Comparison of ENCODE assay signal across 28 mouse cellular contexts in genomic region chr9:59743903-59744302, GRCm38 (mm10). TPM values are rescaled to one million over a fixed set of nuclear protein-coding genes. Genes with fewer than 3 reads are reported as not detected.
A peak's percentile ranks its signal among the peaks of the same experiment; 100 is the strongest.
DNase-seq lines count a peak whose midpoint lies in the region; ATAC-seq and TF ChIP-seq lines count a peak whose summit lies in the region.
"Had no signal": no experiment of that assay in that cellular context is flagged by ENCODE, and none has a peak within 500 bp of the region (broad histone marks: within the 10 kb centered on the region; RNA-seq: fewer than 3 reads in every experiment).

No protein-coding gene starts in this region.

- no peak overlapping the region for H3K4me3 ChIP-seq in liver, embryonic 11.5 days (ENCODE audit: low read depth, low read length)
- H3K4me3 ChIP-seq in liver, postnatal 0 days (ENCODE audit: low read depth, low read length): no peak overlapping the region
- H3K4me3 ChIP-seq in liver, embryonic 14.5 days (ENCODE audit: insufficient read depth in 1 of 2, low read depth in 2 of 2, low read length in 2 of 2): no peak overlapping the region
- H3K4me3 ChIP-seq: embryonic facial prominence, embryonic 10.5 days; embryonic facial prominence, embryonic 13.5 days; hindbrain, embryonic 10.5 days had no signal

- no peaks in the 10 kb centered on the region for H3K9me3 ChIP-seq in liver, embryonic 11.5 days (ENCODE audit: control insufficient read depth, low read length)
- no peaks in the 10 kb centered on the region for H3K9me3 ChIP-seq in liver, postnatal 0 days (ENCODE audit: low read length)
- no peaks in the 10 kb centered on the region for H3K9me3 ChIP-seq in liver, embryonic 14.5 days (ENCODE audit: control insufficient read depth, low read length)
- H3K9me3 ChIP-seq: embryonic facial prominence, embryonic 10.5 days; embryonic facial prominence, embryonic 13.5 days; G1E; hindbrain, embryonic 10.5 days had no signal

- no peaks in the 10 kb centered on the region for H3K27me3 ChIP-seq in liver, embryonic 11.5 days (replicated peaks; ENCODE audit: control insufficient read depth, insufficient read depth, low read length)
- H3K27me3 ChIP-seq in liver, postnatal 0 days (ENCODE audit: insufficient read depth, low read length): no peaks in the 10 kb centered on the region
- no peaks in the 10 kb centered on the region for H3K27me3 ChIP-seq in liver, embryonic 14.5 days (ENCODE audit: control insufficient read depth, insufficient read depth, low read length)
- H3K27me3 ChIP-seq: CH12.LX; embryonic facial prominence, embryonic 13.5 days had no signal

- H3K4me1 ChIP-seq in liver, embryonic 11.5 days (replicated peaks; ENCODE audit: control insufficient read depth, insufficient read depth, low read length): peaks cover 4% of the 10 kb centered on the region
- H3K4me1 ChIP-seq in liver, postnatal 0 days (ENCODE audit: insufficient read depth): peaks cover 5% of the 10 kb centered on the region
- peaks cover 13 to 15% of the 10 kb centered on the region in 2 experiments for H3K4me1 ChIP-seq in liver, embryonic 14.5 days (replicated peaks; ENCODE audit: control insufficient read depth in 2 of 2, insufficient read depth in 2 of 2, low read length in 1 of 2)
- H3K4me1 ChIP-seq: embryonic facial prominence, embryonic 13.5 days; hindbrain, embryonic 10.5 days had no signal

- TF ChIP-seq CTCF in liver, postnatal 0 days (IDR thresholded peaks at IDR 0.05; ENCODE audit: low read depth): no peak
- TF ChIP-seq CTCF in liver, embryonic 14.5 days (IDR thresholded peaks at IDR 0.05; ENCODE audit: low read depth): no peak

- no peak for TF ChIP-seq EP300 in liver, postnatal 0 days (IDR thresholded peaks at IDR 0.05; ENCODE audit: low read depth)
- TF ChIP-seq EP300 in liver, embryonic 14.5 days (IDR thresholded peaks at IDR 0.05; ENCODE audit: low read depth): peak; percentile 29; the same call in 1 of the 2 replicates

- H3K36me3 ChIP-seq in liver, embryonic 11.5 days (ENCODE audit: control insufficient read depth, insufficient read depth, low read length): no peaks in the 10 kb centered on the region
- H3K36me3 ChIP-seq in liver, postnatal 0 days (replicated peaks; ENCODE audit: insufficient read depth, low read length): no peaks in the 10 kb centered on the region
- H3K36me3 ChIP-seq in liver, embryonic 14.5 days (replicated peaks; ENCODE audit: control insufficient read depth, insufficient read depth, low read depth): no peaks in the 10 kb centered on the region
- H3K36me3 ChIP-seq: embryonic facial prominence, embryonic 10.5 days had no signal

- no peak overlapping the region for H3K4me2 ChIP-seq in liver, embryonic 11.5 days
- H3K4me2 ChIP-seq in liver, postnatal 0 days (ENCODE audit: low read depth, low read length): no peak overlapping the region
- no peak overlapping the region for H3K4me2 ChIP-seq in liver, embryonic 14.5 days (ENCODE audit: low read depth)
- H3K4me2 ChIP-seq: embryonic facial prominence, embryonic 13.5 days; heart, embryonic 11.5 days; hindbrain, embryonic 14.5 days had no signal

- H3K27ac ChIP-seq in liver, embryonic 11.5 days (ENCODE audit: low read depth, low read length): no peak overlapping the region
- H3K27ac ChIP-seq in liver, postnatal 0 days (ENCODE audit: low read depth): no peak overlapping the region
- H3K27ac ChIP-seq in liver, embryonic 14.5 days: no peak overlapping the region
- H3K27ac ChIP-seq: embryonic facial prominence, embryonic 10.5 days; embryonic facial prominence, embryonic 13.5 days; hindbrain, embryonic 10.5 days; hindbrain, embryonic 14.5 days; hindbrain, postnatal 0 days had no signal

- no peak overlapping the region for H3K9ac ChIP-seq in liver, embryonic 11.5 days (ENCODE audit: low read depth, low read length)
- no peak overlapping the region for H3K9ac ChIP-seq in liver, postnatal 0 days (replicated peaks)
- H3K9ac ChIP-seq in liver, embryonic 14.5 days (replicated peaks): no peak overlapping the region
- H3K9ac ChIP-seq: embryonic facial prominence, embryonic 13.5 days; forebrain, postnatal 0 days; hindbrain, embryonic 14.5 days had no signal

- DNase-seq in liver, embryonic 11.5 days (ENCODE audit: low spot score): no peak
- DNase-seq in liver, postnatal 0 days: no peak
- no peak for DNase-seq in liver, embryonic 14.5 days (ENCODE audit: low read depth in 3 of 3, low spot score in 3 of 3)
- DNase-seq in frontal cortex, postnatal 36 days (ENCODE audit: low spot score in 2 of 2): no peak
- no peak for DNase-seq in gastrocnemius, postnatal 36 days
- DNase-seq: adrenal gland, adult 8-10 months; adrenal gland, postnatal 25 days; B cell, adult 2 months; cerebellum, adult 11-12 months; cerebellum, adult 8-10 months; cerebellum, postnatal 10 days; cerebellum, postnatal 36 days; embryo, embryonic 11 days; forebrain, postnatal 0 days; gastrocnemius, postnatal 25 days had no signal

- 94% methylated on average over 3 of the region's 3 CpGs for WGBS in liver, embryonic 11.5 days
- 80% methylated on average over 3 of the region's 3 CpGs for WGBS in liver, postnatal 0 days (ENCODE audit: insufficient replicate concordance)
- WGBS in liver, embryonic 14.5 days (ENCODE audit: insufficient replicate concordance): 56% methylated on average over 3 of the region's 3 CpGs

- intact Hi-C loops in gastrocnemius, postnatal 36 days (cut with DNase I): no loop called here

- ATAC-seq in liver, embryonic 11.5 days (replicated peaks; ENCODE audit: low FRiP score): peak; percentile 41; the same call in 1 of the 2 replicates
- ATAC-seq in liver, postnatal 0 days: no peak
- 0 out of 2 replicates have a peak, but pooled peaks have one; percentile 20 for ATAC-seq in erythroblast, adult 5-6 weeks (replicated peaks; ENCODE audit: low FRiP score, poor library complexity, severe bottlenecking)
- ATAC-seq in liver, embryonic 14.5 days (ENCODE audit: insufficient read depth): peak; percentile 72; the same call in 1 of the 2 replicates
- peak; percentile 41; the same call in 1 of the 2 replicates for ATAC-seq in megakaryocyte-erythroid progenitor cell, adult 5-6 weeks (replicated peaks; ENCODE audit: low FRiP score, low TSS enrichment, poor library complexity, severe bottlenecking)
- ATAC-seq: activated CD4-positive, CD25-positive, alpha-beta regulatory T cell, adult 4 months; forebrain, embryonic 14.5 days; forebrain, postnatal 0 days; hindbrain, postnatal 0 days; inflammation-experienced regulatory T-cells, adult 6 months had no signal

RNA-seq across cellular contexts. Expression of gene Senp8, which starts 6.6 kb away (rescaled TPM):
- 9.8 and 10.9 TPM in 2 replicates for polyA plus RNA-seq in liver, embryonic 11.5 days (2014; fragmentation: Nextera tagmentation; extraction: Ambion mirVana)
- polyA plus RNA-seq in liver, postnatal 0 days (2015; fragmentation: Nextera tagmentation; extraction: Ambion mirVana): 1.6 and 2.1 TPM in 2 replicates
- total RNA-seq in erythroblast, adult 5-6 weeks (2015; ENCODE audit: low replicate concordance): 0.96 and 6.1 TPM in 2 replicates
- 0.26 and 1.3 TPM in 2 replicates for total RNA-seq in erythroblast, adult 5-6 weeks (2017; ENCODE audit: low replicate concordance)
- polyA plus RNA-seq in liver, embryonic 14.5 days (2012; rRNA removed): 1.4 and 1.8 TPM in 2 replicates
- polyA plus RNA-seq in liver, embryonic 14.5 days (2014; fragmentation: Nextera tagmentation; extraction: Ambion mirVana): 3.1 and 4.0 TPM in 2 replicates
- 3.3 and 3.6 TPM in 2 replicates for total RNA-seq in megakaryocyte-erythroid progenitor cell, adult 5-6 weeks (2014; fragmentation: Nextera tagmentation)
- 3.8 and 5.6 TPM in 2 replicates for total RNA-seq in megakaryocyte-erythroid progenitor cell, adult 5-6 weeks (2017)
- 1 to 10 TPM; 8.1 to 9.8 TPM for total RNA-seq in gastrocnemius, postnatal 36 days (2021)

RNA-seq across cellular contexts. Expression of gene Myo9a, which starts 6.8 kb away (rescaled TPM):
- 7.0 and 8.1 TPM in 2 replicates for polyA plus RNA-seq in liver, embryonic 11.5 days (2014; fragmentation: Nextera tagmentation; extraction: Ambion mirVana)
- polyA plus RNA-seq in liver, postnatal 0 days (2015; fragmentation: Nextera tagmentation; extraction: Ambion mirVana): 2.7 and 2.9 TPM in 2 replicates
- 9.0 and 21.5 TPM in 2 replicates for total RNA-seq in erythroblast, adult 5-6 weeks (2015; ENCODE audit: low replicate concordance)
- 8.2 and 13.4 TPM in 2 replicates for total RNA-seq in erythroblast, adult 5-6 weeks (2017; ENCODE audit: low replicate concordance)
- 2.5 and 2.6 TPM in 2 replicates for polyA plus RNA-seq in liver, embryonic 14.5 days (2012; rRNA removed)
- polyA plus RNA-seq in liver, embryonic 14.5 days (2014; fragmentation: Nextera tagmentation; extraction: Ambion mirVana): 3.5 and 3.6 TPM in 2 replicates
- total RNA-seq in megakaryocyte-erythroid progenitor cell, adult 5-6 weeks (2014; fragmentation: Nextera tagmentation): 12.0 and 19.4 TPM in 2 replicates
- 11.8 and 15.9 TPM in 2 replicates for total RNA-seq in megakaryocyte-erythroid progenitor cell, adult 5-6 weeks (2017)
- 1 to 10 TPM; 7.4 to 8.3 TPM for total RNA-seq in gastrocnemius, postnatal 36 days (2021)
